Mouse (Mus musculus): ENCODE measurements at regions not wholly inside any gene's neighbourhood (a gene's known extent, or its start where the extent isn't known, plus 50 kb on each side); places are given as distances from the start of the nearest gene placed in this dataset.
"Not testable (repeated sequence)": the region's sequence is repeated elsewhere in the genome, so short reads cannot be mapped to it uniquely, and the experiment has no call there.

DNA sequence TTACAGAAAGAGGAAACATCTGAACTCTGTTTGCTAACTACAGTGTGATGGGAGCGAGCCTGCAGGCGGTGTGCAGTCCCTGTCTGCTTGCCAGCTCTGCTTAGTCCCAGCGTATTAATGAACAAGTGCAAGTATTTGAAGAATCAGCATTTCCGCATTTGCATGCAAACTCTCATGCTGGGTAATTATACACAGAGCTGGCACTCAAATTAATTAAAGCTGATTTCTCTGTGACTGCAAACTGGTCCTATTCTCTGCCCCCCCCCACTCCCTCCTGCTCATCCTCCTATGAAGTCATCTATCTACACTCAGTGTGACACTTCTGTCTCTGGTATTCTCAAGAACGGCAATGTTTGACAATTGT, 85.1 kb upstream of the Adgrl2 start:
- DNase-seq (ENCODE audit: low read depth, low spot score): peak; percentile 11

- no peak for DNase-seq (ENCODE audit: low read depth, low spot score)
Measured at GRCm38 (mm10) chr3:149074658-149075487, 84.5 kb upstream of the Adgrl2 start.

GRCm38 (mm10) chr3:149070201-149070600, 79.8 kb upstream of the Adgrl2 start:
- DNase-seq (ENCODE audit: low read depth, low spot score): no peak

GRCm38 (mm10) chr3:149069436-149069835, 79.1 kb upstream of the Adgrl2 start:
- no peak for DNase-seq (ENCODE audit: low read depth, low spot score)

DNA sequence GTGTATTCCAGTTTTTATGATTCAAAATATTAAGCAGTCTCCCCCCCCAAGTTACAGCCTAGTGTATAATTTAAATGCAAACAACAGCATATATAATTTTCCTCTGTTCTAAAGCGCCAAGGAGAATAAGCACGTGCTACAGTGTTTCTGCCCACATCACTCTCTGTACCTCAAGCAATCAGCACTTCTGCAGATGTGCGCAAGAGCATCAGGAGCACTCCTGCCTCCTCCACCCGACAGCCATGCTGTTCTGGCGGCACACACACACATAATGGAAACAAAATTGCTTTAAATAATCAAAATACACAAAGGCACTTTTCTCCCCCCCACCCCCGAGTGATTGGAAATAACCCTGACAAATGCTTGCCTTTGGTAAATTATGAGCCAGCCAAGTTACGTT, 78.5 kb upstream of the Adgrl2 start:
- no peak for DNase-seq (ENCODE audit: low read depth, low spot score)

DNA sequence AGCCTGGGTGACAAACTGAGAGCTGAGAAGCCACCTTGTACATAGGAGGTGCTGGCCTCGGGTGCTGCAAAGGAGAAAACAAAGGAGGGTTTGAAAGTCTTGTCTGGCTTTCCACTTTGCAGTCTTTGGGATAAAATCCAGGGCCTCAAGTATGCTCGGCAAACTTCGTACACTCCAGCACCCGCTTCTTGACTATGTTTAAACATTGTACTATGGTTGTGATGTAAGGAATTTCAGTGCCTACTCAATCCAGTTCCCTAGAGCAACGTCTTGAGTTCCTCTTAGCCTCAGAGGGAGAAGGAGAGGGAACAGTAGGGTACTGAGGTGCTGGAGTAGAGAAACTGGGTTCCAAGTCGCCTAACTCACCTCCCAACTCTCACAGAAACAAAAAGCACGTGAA, 77.4 kb upstream of the Adgrl2 start:
- DNase-seq (ENCODE audit: low read depth, low spot score): no peak

DNA sequence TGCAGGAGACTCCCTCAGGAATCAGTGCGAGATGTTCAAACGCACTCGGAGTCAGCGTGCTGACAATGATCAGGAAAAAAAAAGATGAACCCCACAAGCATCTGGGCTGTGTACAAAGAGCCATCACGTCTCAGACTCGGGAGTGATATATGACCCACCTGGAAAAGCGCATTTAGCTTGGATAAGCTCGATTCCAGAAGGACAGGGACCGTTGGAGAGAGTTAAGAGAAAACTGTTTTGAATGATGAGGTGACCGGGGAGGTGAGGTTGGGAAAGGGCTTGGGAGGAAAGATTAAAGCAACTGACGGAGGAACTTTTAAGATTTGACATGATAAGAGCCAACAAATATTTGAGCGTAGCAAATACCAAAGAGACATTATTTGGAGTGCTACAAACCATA, 64.7 kb upstream of the Adgrl2 start:
- no peak for DNase-seq (ENCODE audit: low read depth, low spot score)

GRCm38 (mm10) chr3:149052295-149052902, 62.0 kb upstream of the Adgrl2 start:
- not testable (repeated sequence) for DNase-seq (ENCODE audit: low read depth, low spot score)

GRCm38 (mm10) chr3:149045343-149045742, 55.0 kb upstream of the Adgrl2 start:
- no peak for DNase-seq (ENCODE audit: low read depth, low spot score)

DNA sequence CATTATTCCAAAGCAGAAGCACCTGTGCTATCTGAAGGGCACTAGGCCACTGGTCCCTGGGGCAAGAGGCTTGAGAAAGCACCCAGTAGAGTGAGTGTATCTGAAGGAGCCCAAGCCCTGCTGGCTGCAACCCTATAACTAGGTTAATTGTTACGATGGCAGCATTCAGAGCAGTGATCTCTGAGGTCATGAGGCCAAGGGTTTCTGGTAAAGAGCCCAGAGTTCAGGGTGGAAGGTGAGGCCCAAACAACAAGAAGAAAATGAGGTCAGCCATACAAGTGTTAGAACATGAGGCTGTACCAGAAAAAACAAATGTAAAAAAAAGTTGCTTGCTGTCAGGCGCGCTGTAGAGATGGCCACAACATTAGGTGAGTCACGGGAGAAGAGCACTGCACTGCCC, 53.5 kb upstream of the Adgrl2 start:
- DNase-seq (ENCODE audit: low read depth, low spot score): no peak

DNA sequence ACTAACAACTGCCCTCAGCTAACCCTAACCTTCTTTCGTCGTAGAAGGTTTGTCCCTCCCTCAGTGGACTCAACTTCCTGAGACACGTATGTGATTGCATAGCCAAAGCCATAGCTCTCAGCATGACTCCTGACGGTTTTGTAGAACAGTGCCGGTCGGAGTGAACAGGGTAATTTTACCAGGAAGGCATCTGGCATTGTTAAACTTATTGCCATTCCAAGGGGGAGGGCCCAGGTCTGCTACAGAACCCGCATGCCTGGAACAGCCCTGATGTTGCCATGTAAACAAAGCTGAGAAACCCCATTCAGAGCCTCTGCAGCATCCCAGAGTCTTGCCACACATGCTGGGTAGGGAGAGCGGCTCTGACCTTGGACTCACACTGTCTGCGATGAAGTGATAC, 52.2 kb upstream of the Adgrl2 start:
- no peak for DNase-seq (ENCODE audit: low read depth, low spot score)

GRCm38 (mm10) chr3:149041188-149041587, 50.8 kb upstream of the Adgrl2 start:
- DNase-seq (ENCODE audit: low read depth, low spot score): no peak

All from retina, postnatal 7 days (tissue).